Mouse (Mus musculus): ENCODE data around the gene Tuba1c.

DNA sequence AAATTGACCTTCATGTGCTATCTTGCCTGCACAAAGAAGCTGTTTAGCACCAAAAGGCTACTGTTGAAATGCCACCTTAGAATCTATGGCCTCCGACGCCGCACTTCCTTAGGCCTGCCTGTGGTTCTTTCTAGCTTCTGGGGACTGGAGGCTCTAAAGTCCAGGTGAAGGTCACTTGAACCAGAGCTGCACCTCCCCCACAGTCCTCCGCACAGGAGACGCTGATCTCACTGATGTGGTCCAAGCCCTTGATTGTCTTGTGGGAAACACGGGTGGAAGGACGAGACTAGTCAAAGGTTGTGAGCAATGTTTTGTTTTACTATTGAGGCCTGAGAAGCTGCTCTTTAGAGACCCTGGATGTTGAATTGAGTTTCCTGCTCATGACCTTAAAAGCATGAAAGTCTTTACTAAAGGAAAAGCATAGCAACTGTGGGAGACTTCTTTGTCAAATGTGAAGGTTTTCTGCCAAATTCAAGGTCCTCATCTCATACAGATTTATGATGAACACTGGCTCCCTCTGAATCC is 3.1 kb downstream of the Tuba1c start:
- TF ChIP-seq POLR2A (IDR thresholded peaks at IDR 0.05; ENCODE audit: control insufficient read depth, extremely low read depth, insufficient read depth, low read length, poor library complexity) (no peak), CTCF (IDR thresholded peaks at IDR 0.05; ENCODE audit: borderline replicate concordance, control insufficient read depth, extremely low read depth, insufficient read depth, low read length, poor library complexity) (no peak)

Measured in thymus, adult 2 months (tissue).